Mouse (Mus musculus): Measurements from ENCODE around the gene Tlcd1.
"Not testable (repeated sequence)": the region's sequence is repeated elsewhere in the genome, so short reads cannot be mapped to it uniquely, and the experiment has no call there.

The Tlcd1 gene

GRCm38 (mm10) chr11:78176402-78176862 is at the start of gene Tlcd1, which contains the start of gene Nek8:
TSS of gene Tlcd1 (plus strand) at chr11:78176711.
TSS of gene Nek8 (minus strand) at chr11:78176675.
- DNase-seq (ENCODE audit: low spot score) = peak; percentile 96

GRCm38 (mm10) chr11:78126739-78127138 is 49.8 kb upstream of the Tlcd1 start:
- peak; percentile 5 for DNase-seq (ENCODE audit: low spot score)

- no peak for DNase-seq (ENCODE audit: low spot score)
These were observed 47.1 kb upstream of the Tlcd1 start for GRCm38 (mm10) chr11:78129458-78129857.

GRCm38 (mm10) chr11:78133915-78134314 is 42.6 kb upstream of the Tlcd1 start:
- no peak for DNase-seq (ENCODE audit: low spot score)

GRCm38 (mm10) chr11:78134344-78134743 is 42.2 kb upstream of the Tlcd1 start:
- no peak for DNase-seq (ENCODE audit: low spot score)

GRCm38 (mm10) chr11:78135314-78135713 is 41.2 kb upstream of the Tlcd1 start:
- not testable (repeated sequence) for DNase-seq (ENCODE audit: low spot score)

- DNase-seq (ENCODE audit: low spot score) = no peak
These were observed 40.4 kb upstream of the Tlcd1 start for GRCm38 (mm10) chr11:78136132-78136531.

GRCm38 (mm10) chr11:78137584-78137983 is 38.9 kb upstream of the Tlcd1 start:
- no peak for DNase-seq (ENCODE audit: low spot score)

- no peak for DNase-seq (ENCODE audit: low spot score)
These were observed 38.5 kb upstream of the Tlcd1 start for GRCm38 (mm10) chr11:78138023-78138422.

- DNase-seq (ENCODE audit: low spot score) = no peak
These were observed 35.8 kb upstream of the Tlcd1 start for GRCm38 (mm10) chr11:78140665-78141064.

GRCm38 (mm10) chr11:78143520-78143919 is 33.0 kb upstream of the Tlcd1 start:
- DNase-seq (ENCODE audit: low spot score) = no peak

GRCm38 (mm10) chr11:78146168-78146567 is 30.3 kb upstream of the Tlcd1 start:
- DNase-seq (ENCODE audit: low spot score) = no peak

- no peak for DNase-seq (ENCODE audit: low spot score)
These were observed 29.6 kb upstream of the Tlcd1 start for GRCm38 (mm10) chr11:78146707-78147543.

- DNase-seq (ENCODE audit: low spot score) = no peak
These were observed 25.4 kb upstream of the Tlcd1 start for GRCm38 (mm10) chr11:78151161-78151560.

- no peak for DNase-seq (ENCODE audit: low spot score)
These were observed 23.9 kb upstream of the Tlcd1 start for GRCm38 (mm10) chr11:78152299-78153231.

GRCm38 (mm10) chr11:78153778-78154177 is 22.7 kb upstream of the Tlcd1 start:
- DNase-seq (ENCODE audit: low spot score) = no peak

GRCm38 (mm10) chr11:78155674-78156073 is 20.8 kb upstream of the Tlcd1 start:
- DNase-seq (ENCODE audit: low spot score) = no peak

GRCm38 (mm10) chr11:78156156-78156699 is 20.3 kb upstream of the Tlcd1 start:
- DNase-seq (ENCODE audit: low spot score) = no peak

GRCm38 (mm10) chr11:78159096-78159495 is 17.4 kb upstream of the Tlcd1 start:
- peak; percentile 72 for DNase-seq (ENCODE audit: low spot score)

GRCm38 (mm10) chr11:78159557-78159956 is 17.0 kb upstream of the Tlcd1 start:
- no peak for DNase-seq (ENCODE audit: low spot score)

- DNase-seq (ENCODE audit: low spot score) = no peak
These were observed 16.3 kb upstream of the Tlcd1 start for GRCm38 (mm10) chr11:78160171-78160570.

GRCm38 (mm10) chr11:78160675-78161074 is 15.8 kb upstream of the Tlcd1 start:
- DNase-seq (ENCODE audit: low spot score) = no peak

Measured in spleen, adult 12 weeks (tissue).